Mouse (Mus musculus) adrenal gland (tissue): Measurements from ENCODE around the gene Plxna1.

Experiments used
- intact Hi-C: fragments of 180-260 bp; cut with DNase I; formaldehyde crosslinking; loops from one replicate; pipeline ENCODE4 v1.15.1; 2025
- long read RNA-seq, 2 experiments: library from polyadenylated mRNA; unstranded; transcript quantifications; one replicate each; pipeline ENCODE4 v2.0.0; 2020; ENCODE audit warnings: borderline replicate concordance in 1 of 2; ENCODE audit not compliant: insufficient replicate concordance in 1 of 2

Gene Plxna1
- long read RNA-seq, experiment 1, partial matches to known transcripts, result 0 of 9 reads
- long read RNA-seq, experiment 1, other reads (novel, unspliced or antisense), result 9 of 9 reads
- long read RNA-seq, experiment 2, partial matches to known transcripts, result 1 of 10 reads
- long read RNA-seq, experiment 2, other reads (novel, unspliced or antisense), result 9 of 10 reads

DNA sequence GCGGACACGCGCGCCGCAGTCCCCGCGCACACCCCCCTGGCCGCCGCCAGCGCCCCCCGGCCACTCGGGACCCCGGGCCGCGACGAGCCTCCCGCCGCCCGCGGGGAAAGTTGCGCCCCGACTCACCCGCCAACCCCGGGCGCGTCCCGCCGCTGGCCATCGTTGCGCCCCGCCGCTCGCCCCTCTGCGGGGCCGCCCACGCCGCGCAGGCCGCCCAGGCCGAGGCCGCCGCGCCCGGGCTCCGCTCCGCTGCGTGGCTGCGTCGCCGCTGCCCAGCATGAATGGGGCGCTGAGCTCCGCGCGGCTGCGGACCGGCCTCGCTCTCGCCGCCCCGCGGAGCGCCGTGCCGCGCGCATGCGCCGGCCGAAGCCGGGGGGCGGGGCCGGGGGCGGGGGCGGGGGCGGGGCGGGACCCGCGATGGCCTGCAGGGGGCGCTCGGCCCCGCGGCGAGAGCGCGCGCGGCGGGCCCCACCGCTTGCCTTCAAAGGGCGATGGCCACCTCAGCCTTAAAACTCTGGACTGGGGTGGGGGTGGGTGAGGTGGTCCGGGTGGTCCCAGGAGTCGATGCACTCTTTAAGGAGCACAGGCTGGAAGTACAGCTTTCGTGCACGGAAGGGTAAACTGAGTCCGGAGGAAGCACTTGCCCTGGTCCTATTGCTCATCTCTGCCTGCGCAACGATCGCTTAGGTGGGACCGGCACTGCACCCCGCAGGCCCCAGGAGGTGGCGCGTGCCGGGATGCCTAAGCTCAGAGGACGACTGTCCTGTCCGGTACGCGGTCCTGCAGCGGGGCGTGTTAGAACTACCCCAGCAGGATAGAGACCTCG is at the start of gene Plxna1:
Gene Plxna1 (minus strand): TSS at position 340 of the 826 bp plus-strand sequence.
- intact Hi-C loops, result loop anchor here (5.0 kb wide), 4 partner anchors 105 to 435 kb away; no protein-coding TSS in a partner anchor

- intact Hi-C loops, result no loop called here
These were observed 46.6 kb upstream of the Plxna1 start for GRCm38 (mm10) chr6:89409041-89409440.

DNA sequence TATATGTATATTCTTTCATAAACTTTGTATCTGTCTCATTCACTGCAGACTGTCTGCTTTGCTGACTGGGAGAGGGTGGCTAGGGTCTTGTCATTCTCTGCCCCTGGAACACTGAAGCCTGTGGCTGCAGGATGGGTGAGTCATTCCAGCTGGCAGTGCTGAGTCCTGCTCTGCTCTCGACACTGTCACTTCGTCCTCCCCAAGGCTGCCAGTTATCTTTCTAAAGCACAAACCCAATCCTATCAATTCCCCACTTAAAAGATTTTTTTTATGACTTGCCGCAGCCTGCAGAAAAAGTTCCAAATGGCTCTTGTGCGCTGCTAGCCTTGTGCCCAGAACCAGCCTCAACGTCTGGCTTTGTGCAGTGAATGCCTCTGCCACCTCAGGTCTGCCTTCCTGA is 45.8 kb upstream of the Plxna1 start:
- intact Hi-C loops, result no loop called here

DNA sequence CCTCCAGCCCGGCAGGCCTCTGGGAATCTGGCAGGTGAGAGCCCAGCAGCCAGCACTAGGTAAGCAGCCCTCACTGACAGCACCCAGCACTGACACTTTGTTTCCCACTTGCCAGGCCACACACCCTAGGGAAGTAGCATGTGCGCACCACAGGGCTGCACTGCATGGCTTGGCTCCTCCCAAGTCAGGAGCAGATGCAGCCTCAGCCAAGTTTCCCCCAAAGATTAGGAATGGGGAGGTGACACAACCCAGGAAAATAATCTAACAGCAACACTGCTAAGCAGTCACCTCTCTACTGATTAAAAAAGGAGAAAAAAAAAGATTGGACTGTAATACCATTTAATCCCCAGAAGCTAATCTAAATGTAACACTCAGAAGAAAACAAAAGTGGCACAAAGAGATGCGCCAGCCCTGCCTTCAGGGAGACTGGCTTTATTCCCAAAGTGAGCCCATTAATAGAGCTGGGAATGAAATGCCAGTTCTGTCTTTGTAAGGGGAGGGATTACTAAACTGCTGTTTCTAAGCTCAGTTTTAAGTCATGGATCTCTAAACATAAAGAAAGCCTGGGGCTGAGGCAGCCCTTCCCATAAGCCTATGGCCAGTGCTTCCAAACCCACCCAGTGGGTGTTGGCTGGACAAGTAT is 44.9 kb upstream of the Plxna1 start:
- intact Hi-C loops, result no loop called here

GRCm38 (mm10) chr6:89404964-89405363 is 42.5 kb upstream of the Plxna1 start:
- intact Hi-C loops, result no loop called here

GRCm38 (mm10) chr6:89403257-89404225 is 41.1 kb upstream of the Plxna1 start:
- intact Hi-C loops, result no loop called here

- intact Hi-C loops, result no loop called here
These were observed 40.0 kb upstream of the Plxna1 start for GRCm38 (mm10) chr6:89402406-89402805.

DNA sequence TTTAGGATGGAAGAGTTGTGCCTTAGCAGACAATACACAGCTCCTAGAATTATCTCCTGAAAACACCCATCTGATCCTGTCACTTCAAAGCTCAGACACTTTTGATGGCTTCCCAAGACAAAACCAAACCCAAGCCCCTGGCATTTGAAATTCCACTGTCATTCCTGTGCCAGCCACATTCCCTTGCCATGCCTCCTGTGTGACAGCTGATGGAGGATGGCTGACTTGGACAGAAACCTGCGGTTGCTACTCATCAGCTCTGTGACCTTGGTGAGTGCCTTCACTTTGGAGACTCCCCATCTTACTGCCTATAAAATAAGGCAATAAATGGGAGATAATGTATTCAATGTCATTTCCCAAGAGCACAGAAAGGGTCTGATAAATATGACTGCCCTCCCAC is 37.1 kb upstream of the Plxna1 start:
- intact Hi-C loops, result no loop called here

- intact Hi-C loops, result no loop called here
These were observed 35.5 kb upstream of the Plxna1 start for GRCm38 (mm10) chr6:89397919-89398318.

- intact Hi-C loops, result no loop called here
These were observed 31.4 kb upstream of the Plxna1 start for GRCm38 (mm10) chr6:89393820-89394219.

GRCm38 (mm10) chr6:89392213-89392612 is 29.8 kb upstream of the Plxna1 start:
- intact Hi-C loops, result no loop called here

DNA sequence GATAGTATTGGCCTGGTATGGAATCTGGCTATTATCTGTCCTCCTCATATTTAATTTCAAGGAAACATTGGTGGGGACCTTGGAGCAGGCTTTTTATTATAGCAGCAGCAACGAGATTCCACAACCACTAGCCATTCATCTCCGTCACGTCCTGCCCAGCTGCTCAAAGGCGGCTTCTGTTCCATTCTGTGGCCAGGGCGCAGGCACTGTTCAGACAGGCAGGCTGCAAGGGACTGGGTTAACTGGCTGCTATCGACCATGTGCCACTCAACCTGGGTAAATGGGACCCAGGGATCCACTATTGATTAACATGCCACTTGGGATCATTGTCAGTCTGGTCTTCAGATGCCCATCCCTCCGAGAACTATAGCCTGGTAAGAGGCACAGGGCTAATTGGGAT is 27.4 kb upstream of the Plxna1 start:
- intact Hi-C loops, result no loop called here

DNA sequence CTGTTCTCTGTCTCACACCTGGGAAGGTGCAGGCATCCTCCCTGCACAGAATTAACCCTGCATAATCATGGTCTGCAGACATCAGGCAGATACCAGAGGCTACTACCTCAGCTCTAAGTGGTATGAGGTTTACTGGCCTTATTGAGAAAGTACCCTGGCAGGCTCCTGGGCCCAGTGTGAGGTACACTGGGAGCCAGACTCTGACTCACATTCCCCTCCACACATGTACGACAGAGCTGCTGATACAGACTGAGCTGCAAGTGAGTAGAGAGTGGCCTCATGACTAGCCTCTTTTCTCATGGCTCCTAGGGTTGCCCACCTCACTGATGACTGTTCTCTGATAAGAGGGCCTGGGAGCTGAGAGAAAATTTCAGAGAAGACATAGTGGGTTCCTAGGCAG is 24.5 kb upstream of the Plxna1 start:
- intact Hi-C loops, result no loop called here

- intact Hi-C loops, result no loop called here
These were observed 22.3 kb upstream of the Plxna1 start for GRCm38 (mm10) chr6:89384699-89385098.

GRCm38 (mm10) chr6:89381851-89382250 is 19.4 kb upstream of the Plxna1 start:
- intact Hi-C loops, result no loop called here

- intact Hi-C loops, result no loop called here
These were observed 18.8 kb upstream of the Plxna1 start for GRCm38 (mm10) chr6:89381172-89381571.

DNA sequence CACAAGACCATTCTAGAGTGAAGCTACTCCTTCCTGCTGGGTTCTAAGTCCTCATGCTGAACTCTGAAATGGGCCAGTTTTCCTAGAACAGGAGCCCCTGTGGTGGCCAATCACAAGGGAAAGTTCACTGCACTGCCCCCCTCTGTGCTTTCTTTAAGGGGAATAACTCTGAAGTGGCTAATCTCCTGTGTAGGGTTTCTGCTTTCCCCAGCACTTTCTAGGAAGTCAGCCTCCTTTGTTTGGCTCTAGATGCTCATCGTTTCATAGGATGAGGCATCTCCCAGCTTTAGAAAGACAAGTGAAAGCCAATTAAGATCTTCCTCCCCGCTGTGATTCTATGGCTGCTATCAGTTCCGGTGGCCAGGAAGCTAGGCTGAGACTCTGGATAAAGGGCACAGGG is 18.3 kb upstream of the Plxna1 start:
- intact Hi-C loops, result no loop called here

- intact Hi-C loops, result no loop called here
These were observed 15.8 kb upstream of the Plxna1 start for GRCm38 (mm10) chr6:89378264-89378663.

DNA sequence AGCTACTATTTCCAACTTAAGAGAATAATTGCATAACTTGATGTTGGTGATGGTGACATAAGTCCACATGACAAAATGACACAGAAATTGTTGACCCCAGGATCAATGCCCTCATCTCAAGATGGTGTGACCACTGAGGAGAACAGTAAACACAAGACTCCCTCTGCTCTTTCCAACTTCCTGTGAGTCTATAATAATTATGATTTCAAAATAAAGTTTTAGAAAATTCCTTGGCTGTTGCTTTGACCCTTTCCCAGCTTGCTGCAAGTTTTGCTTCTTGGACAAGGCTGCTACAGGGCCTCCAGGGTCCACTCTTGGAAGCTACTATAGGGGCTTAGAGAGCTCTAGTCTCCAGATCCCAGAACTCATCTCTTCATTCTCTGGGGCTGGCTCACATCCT is 6.4 kb upstream of the Plxna1 start:
- intact Hi-C loops, result no loop called here

DNA sequence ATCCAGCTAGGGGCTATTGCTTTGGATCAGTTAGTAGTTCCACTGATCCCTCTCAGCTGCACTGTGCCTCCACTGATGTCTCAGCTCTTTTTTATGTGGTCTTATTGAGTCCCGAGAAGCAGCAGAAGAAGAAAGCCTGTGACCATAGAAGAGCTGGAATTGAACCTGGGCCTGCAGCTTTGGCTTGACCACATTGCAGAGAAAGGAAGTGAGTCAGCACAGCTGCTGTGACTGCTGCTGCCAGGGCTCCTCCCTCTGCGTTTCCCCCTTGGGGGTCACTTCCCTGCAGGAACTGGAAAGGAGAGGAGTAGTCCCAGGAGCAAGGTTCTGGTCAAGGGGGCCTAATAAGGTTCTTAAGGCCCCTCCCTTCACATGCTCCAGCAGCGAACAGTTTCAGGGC is 1.9 kb upstream of the Plxna1 start:
- intact Hi-C loops, result loop anchor here (5.0 kb wide), 4 partner anchors 103 to 437 kb away; no protein-coding TSS in a partner anchor

DNA sequence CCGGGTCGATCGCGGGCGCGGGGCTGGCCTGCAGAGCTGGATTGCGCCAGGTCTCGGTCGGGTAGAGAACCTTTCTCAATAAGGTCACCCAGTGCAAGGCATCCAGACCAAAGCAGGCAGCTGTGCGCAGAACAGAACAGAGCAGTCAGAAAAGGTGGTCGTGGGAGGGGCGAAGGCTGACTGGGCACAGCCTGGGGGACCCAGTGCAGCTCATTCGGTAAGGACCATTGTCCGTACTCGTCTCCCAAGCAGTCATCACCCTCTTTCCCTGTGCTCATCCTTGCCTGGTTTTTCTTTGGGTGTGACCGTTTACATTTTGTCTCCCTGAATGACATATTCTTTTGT is 659 bp upstream of the Plxna1 start:
- intact Hi-C loops, result loop anchor here (5.0 kb wide), 4 partner anchors 104 to 436 kb away; no protein-coding TSS in a partner anchor
